Mouse (Mus musculus) MEL (cell line): ENCODE data around the gene Nup93. TPM values are rescaled to one million over a fixed set of nuclear protein-coding genes. Genes with fewer than 3 reads are reported as not detected.

ENCODE experiments used
- DNase-seq: peaks from one replicate; pipeline ENCODE4 v3.0.0; 2011; ENCODE audit warnings: low read depth, low spot score
- H3K27ac ChIP-seq: 2 replicates; pipeline ENCODE4 v1.5.1; 2012; ENCODE audit warnings: low read depth, mild to moderate bottlenecking, control low read depth, low read length, moderate library complexity; ENCODE audit not compliant: control insufficient read depth
- H3K27me3 ChIP-seq, 2 experiments: fragments of 150-350 bp in 1 of 2; sonication (generic) in 1 of 2; 2 replicates each; pipeline ENCODE4 v1.6.1; 2012; ENCODE audit warnings: low read length in 2 of 2, mild to moderate bottlenecking in 2 of 2, improper control_type of control experiment in 1 of 2, moderate library complexity in 1 of 2; ENCODE audit not compliant: insufficient read depth in 2 of 2, control insufficient read depth in 1 of 2
- H3K36me3 ChIP-seq, 2 experiments: 2 replicates each; pipeline ENCODE4 v1.6.1; 2012 to 2014; ENCODE audit warnings: low read length in 2 of 2, improper control_type of control experiment in 1 of 2, inconsistent platforms in 1 of 2, mild to moderate bottlenecking in 1 of 2; ENCODE audit not compliant: insufficient read depth in 2 of 2, control insufficient read depth in 1 of 2
- H3K4me1 ChIP-seq, 2 experiments: fragments of 150-350 bp in 1 of 2; sonication (generic) in 1 of 2; 2 replicates each; pipeline ENCODE4 v1.6.1; 2012; ENCODE audit warnings: low read length in 2 of 2, improper control_type of control experiment in 1 of 2, mild to moderate bottlenecking in 1 of 2; ENCODE audit not compliant: insufficient read depth in 2 of 2, control insufficient read depth in 1 of 2
- H3K4me3 ChIP-seq, 2 experiments: fragments of 150-350 bp in 1 of 2; sonication (generic) in 1 of 2; 2 replicates each; pipeline ENCODE4 v1.5.1; 2012; ENCODE audit warnings: low read depth in 2 of 2, low read length in 2 of 2, mild to moderate bottlenecking in 2 of 2, moderate library complexity in 2 of 2, control low read depth in 1 of 2, improper control_type of control experiment in 1 of 2; ENCODE audit not compliant: control insufficient read depth in 1 of 2, insufficient read depth in 1 of 2
- H3K79me2 ChIP-seq: 2 replicates; pipeline ENCODE4 v1.6.1; 2012; ENCODE audit warnings: mild to moderate bottlenecking, low read length, moderate library complexity; ENCODE audit not compliant: control insufficient read depth, poor library complexity, insufficient read depth
- H3K9ac ChIP-seq: 2 replicates; pipeline ENCODE4 v1.6.1; 2012; ENCODE audit warnings: low read depth, mild to moderate bottlenecking, control low read depth, low read length, moderate library complexity; ENCODE audit not compliant: control insufficient read depth, poor library complexity, severe bottlenecking
- H3K9me3 ChIP-seq: fragments of 150-350 bp; sonication (generic); replicated peaks from 2 replicates; pipeline ENCODE4 v1.6.1; 2012; ENCODE audit warnings: mild to moderate bottlenecking, low read length, improper control_type of control experiment, moderate library complexity; ENCODE audit not compliant: insufficient read depth
- BHLHE40 ChIP-seq: IDR thresholded peaks from 2 replicates; pipeline ENCODE4 v1.6.1; 2012; ENCODE audit warnings: low read depth, mild to moderate bottlenecking, inconsistent platforms, low read length, improper control_type of control experiment, borderline replicate concordance
- CHD2 ChIP-seq: IDR thresholded peaks from 2 replicates; pipeline ENCODE4 v1.6.1; 2011; ENCODE audit warnings: low read length, improper control_type of control experiment
- E2F4 ChIP-seq: IDR thresholded peaks from 2 replicates; pipeline ENCODE4 v1.6.1; 2011; ENCODE audit warnings: low read depth, low read length, improper control_type of control experiment, borderline replicate concordance
- ELF1 ChIP-seq: IDR thresholded peaks from 2 replicates; pipeline ENCODE4 v1.6.1; 2014; ENCODE audit warnings: low read depth, mild to moderate bottlenecking, inconsistent platforms, low read length, improper control_type of control experiment, moderate library complexity
- EP300 ChIP-seq, 2 experiments: IDR thresholded peaks; 2 replicates each; pipeline ENCODE4 v1.6.1; 2011; ENCODE audit warnings: improper control_type of control experiment in 2 of 2, low read length in 2 of 2, low read depth in 1 of 2, mild to moderate bottlenecking in 1 of 2
- GABPA ChIP-seq: IDR thresholded peaks from 2 replicates; pipeline ENCODE4 v1.6.1; 2012; ENCODE audit warnings: low read depth, mild to moderate bottlenecking, inconsistent platforms, low read length, improper control_type of control experiment, moderate library complexity
- MAZ ChIP-seq: IDR thresholded peaks from 2 replicates; pipeline ENCODE4 v1.6.1; 2012; ENCODE audit warnings: low read depth, mild to moderate bottlenecking, inconsistent platforms, low read length, improper control_type of control experiment
- MEF2A ChIP-seq: IDR thresholded peaks from 2 replicates; pipeline ENCODE4 v1.6.1; 2014; ENCODE audit warnings: low read depth, mild to moderate bottlenecking, inconsistent platforms, low read length, improper control_type of control experiment; ENCODE audit not compliant: poor library complexity, insufficient replicate concordance, severe bottlenecking; ENCODE audit errors: extremely low read depth
- MYB ChIP-seq: IDR thresholded peaks from 2 replicates; pipeline ENCODE4 v1.6.1; 2011; ENCODE audit warnings: mild to moderate bottlenecking, low read depth, low read length, improper control_type of control experiment
- MYC ChIP-seq: IDR thresholded peaks from 2 replicates; pipeline ENCODE4 v1.6.1; 2011; ENCODE audit warnings: low read depth, mild to moderate bottlenecking, low read length, improper control_type of control experiment, moderate library complexity
- NELFE ChIP-seq: IDR thresholded peaks from 2 replicates; pipeline ENCODE4 v1.6.1; 2011; ENCODE audit warnings: low read depth, low read length, improper control_type of control experiment
- NRF1 ChIP-seq: IDR thresholded peaks from 2 replicates; pipeline ENCODE4 v1.6.1; 2014; ENCODE audit warnings: low read depth, mild to moderate bottlenecking, inconsistent platforms, low read length, improper control_type of control experiment, moderate library complexity; ENCODE audit not compliant: poor library complexity, insufficient read depth, severe bottlenecking
- POLR2A ChIP-seq, 2 experiments: IDR thresholded peaks; 2 replicates each; pipeline ENCODE4 v1.6.1; 2011 to 2012; ENCODE audit warnings: low read length in 2 of 2, mild to moderate bottlenecking in 2 of 2, control low read depth in 1 of 2, improper control_type of control experiment in 1 of 2, low read depth in 1 of 2, moderate library complexity in 1 of 2; ENCODE audit not compliant: control insufficient read depth in 1 of 2, insufficient read depth in 1 of 2, poor library complexity in 1 of 2
- POLR2AphosphoS5 ChIP-seq: IDR thresholded peaks from 2 replicates; pipeline ENCODE4 v1.6.1; 2012; ENCODE audit warnings: low read depth, borderline replicate concordance, mild to moderate bottlenecking, inconsistent platforms, low read length, moderate library complexity, mixed read lengths
- RAD21 ChIP-seq: IDR thresholded peaks from 2 replicates; pipeline ENCODE4 v1.6.1; 2011; ENCODE audit warnings: mild to moderate bottlenecking, low read depth, low read length, improper control_type of control experiment
- RCOR1 ChIP-seq: IDR thresholded peaks from 2 replicates; pipeline ENCODE4 v1.6.1; 2012; ENCODE audit warnings: low read depth, mild to moderate bottlenecking, inconsistent platforms, low read length, improper control_type of control experiment
- SIN3A ChIP-seq: IDR thresholded peaks from 2 replicates; pipeline ENCODE4 v1.6.1; 2012; ENCODE audit warnings: low read length, improper control_type of control experiment, inconsistent platforms
- SMC3 ChIP-seq: IDR thresholded peaks from 2 replicates; pipeline ENCODE4 v1.6.1; 2011; ENCODE audit warnings: low read depth, low read length, improper control_type of control experiment
- TAL1 ChIP-seq: IDR thresholded peaks from 2 replicates; pipeline ENCODE4 v1.6.1; 2012; ENCODE audit warnings: mild to moderate bottlenecking, inconsistent platforms, low read length, moderate library complexity, mixed read lengths
- TBP ChIP-seq: IDR thresholded peaks from 2 replicates; pipeline ENCODE4 v1.8.0; 2011; ENCODE audit warnings: low read depth, low read length, improper control_type of control experiment
- TCF12 ChIP-seq: IDR thresholded peaks from 2 replicates; pipeline ENCODE4 v1.6.1; 2014; ENCODE audit warnings: low read depth, mild to moderate bottlenecking, inconsistent platforms, low read length, improper control_type of control experiment, moderate library complexity
- UBTF ChIP-seq: IDR thresholded peaks from 2 replicates; pipeline ENCODE4 v1.6.1; 2012; ENCODE audit warnings: low read depth, mild to moderate bottlenecking, inconsistent platforms, low read length, improper control_type of control experiment, moderate library complexity, borderline replicate concordance; ENCODE audit not compliant: insufficient read depth
- USF2 ChIP-seq, 2 experiments: IDR thresholded peaks; 2 replicates each; pipeline ENCODE4 v1.6.1; 2011 to 2012; ENCODE audit warnings: improper control_type of control experiment in 2 of 2, low read length in 2 of 2, borderline replicate concordance in 1 of 2, inconsistent platforms in 1 of 2, low read depth in 1 of 2, mild to moderate bottlenecking in 1 of 2; ENCODE audit not compliant: insufficient read depth in 1 of 2
- ZC3H11A ChIP-seq: IDR thresholded peaks from 2 replicates; pipeline ENCODE4 v1.6.1; 2012; ENCODE audit warnings: low read depth, mild to moderate bottlenecking, inconsistent platforms, low read length, improper control_type of control experiment
- ZKSCAN1 ChIP-seq: IDR thresholded peaks from 2 replicates; pipeline ENCODE4 v1.6.1; 2012; ENCODE audit warnings: low read depth, mild to moderate bottlenecking, inconsistent platforms, low read length, improper control_type of control experiment, moderate library complexity
- polyA plus RNA-seq, 2 experiments: library from polyadenylated mRNA; stranded (reverse) in 1 of 2; unstranded in 1 of 2; fragments of >175 nt in 1 of 2; fragments of >200 nt in 1 of 2; gene quantifications; 2 replicates each; pipeline versions ENCODE4 v1.2.1 to v1.2.4; 2012; ENCODE audit warnings: low replicate concordance in 2 of 2, low read depth in 1 of 2; ENCODE audit not compliant: insufficient read length in 2 of 2, insufficient read depth in 1 of 2, missing spikeins in 1 of 2
- total RNA-seq: library from RNA; depleted of rRNA; stranded (reverse); fragments of 300-350 nt; gene quantifications from 2 replicates; pipeline ENCODE4 v1.2.3, GENCODE M21; 2012

The Nup93 gene
- total and polyA plus RNA-seq, 3 experiments: 71.6 to 292 (median 110) TPM

DNA sequence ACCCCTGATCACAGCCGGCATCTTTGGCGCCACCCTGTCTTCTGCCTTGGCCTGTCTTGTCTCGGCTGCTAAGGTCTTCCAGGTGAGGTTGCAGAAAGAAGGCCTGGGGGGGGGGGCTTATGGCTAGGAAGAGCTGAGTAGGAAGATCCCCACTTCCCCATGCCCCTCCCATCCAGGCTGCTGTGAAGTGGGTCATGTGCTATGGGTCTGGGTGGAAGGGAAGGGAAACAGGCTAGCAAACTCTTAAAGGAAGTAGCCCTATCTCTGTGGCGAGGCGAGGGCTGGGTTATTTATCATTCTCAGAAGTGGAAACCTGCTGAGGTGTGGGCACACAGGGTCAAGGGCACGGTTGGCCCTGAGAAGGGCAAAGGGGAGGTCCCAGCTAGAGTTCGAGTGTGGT lies 126.4 kb downstream of the Nup93 start:
- Histone ChIP-seq H3K79me2 (no peaks in the 10 kb centered on the region), H3K27ac (no peak overlapping the region), H3K9ac (no peak overlapping the region), H3K9me3 (no peaks in the 10 kb centered on the region), H3K36me3 (no peaks in the 10 kb centered on the region), H3K27me3 (no peaks in the 10 kb centered on the region; a peak in 1 of 4 replicates)
- TF ChIP-seq TCF12 (no peak), GABPA (no peak), ZC3H11A (no peak), POLR2AphosphoS5 (no peak), MEF2A (no peak), NRF1 (no peak), SIN3A (no peak), MYB (no peak), MYC (no peak), UBTF (no peak), NELFE (no peak)
- TF ChIP-seq, all 39 proteins: peak for 0
- H3K4me3 ChIP-seq: no peak overlapping the region
- no peaks in the 10 kb centered on the region for H3K4me1 ChIP-seq
- no peak for DNase-seq

DNA sequence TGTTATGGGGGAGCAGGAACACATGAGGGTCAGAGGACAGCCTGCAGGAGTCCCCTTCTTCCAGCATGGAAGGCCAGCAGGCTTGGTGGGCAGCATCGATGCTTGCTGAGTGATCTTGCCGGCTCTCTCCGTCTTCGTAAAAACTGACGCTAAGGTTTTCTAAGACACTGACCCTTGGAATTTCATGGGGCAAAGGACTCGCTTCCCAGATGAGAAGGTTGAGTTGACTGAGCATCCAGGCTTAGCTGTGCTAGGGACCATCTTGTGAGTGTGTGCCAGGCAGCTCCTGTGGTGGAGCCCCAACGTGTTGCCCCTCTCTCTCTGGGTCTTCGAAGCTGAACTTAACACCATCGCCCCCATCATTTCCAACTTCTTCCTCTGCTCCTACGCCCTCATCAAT lies 128.3 kb downstream of the Nup93 start:
- no peaks in the 10 kb centered on the region for H3K4me1 ChIP-seq
- no peaks in the 10 kb centered on the region for H3K79me2 ChIP-seq
- no peak overlapping the region for H3K4me3 ChIP-seq
- no peak overlapping the region for H3K9ac ChIP-seq
- TF ChIP-seq TBP: no peak
- no peak for TF ChIP-seq USF2 (IDR thresholded peaks at IDR 0.05; ENCODE audit: borderline replicate concordance in 1 of 2, insufficient read depth in 1 of 2, low read depth in 1 of 2, low read length in 2 of 2)
- no peak for TF ChIP-seq EP300 (IDR thresholded peaks at IDR 0.05; ENCODE audit: low read depth in 1 of 2, low read length in 2 of 2)
- no peak for TF ChIP-seq TCF12
- no peak for TF ChIP-seq TAL1
- no peak for TF ChIP-seq SIN3A
- no peak for TF ChIP-seq E2F4
- TF ChIP-seq ZC3H11A: no peak
- no peak for TF ChIP-seq MYC
- no peak for TF ChIP-seq RCOR1
- TF ChIP-seq GABPA: no peak
- TF ChIP-seq ZKSCAN1: no peak
- no peak for TF ChIP-seq CHD2
- no peak for TF ChIP-seq RAD21
- no peak for TF ChIP-seq BHLHE40
- no peak for TF ChIP-seq ELF1
- TF ChIP-seq POLR2A (IDR thresholded peaks at IDR 0.05; ENCODE audit: control insufficient read depth in 1 of 2, insufficient read depth in 1 of 2, low read depth in 1 of 2, low read length in 2 of 2, poor library complexity in 1 of 2): no peak
- TF ChIP-seq MAZ: no peak
- no peak for TF ChIP-seq UBTF
- TF ChIP-seq SMC3: no peak
- no peak overlapping the region for H3K27ac ChIP-seq
- H3K36me3 ChIP-seq: no peaks in the 10 kb centered on the region
- DNase-seq: no peak
- no peaks in the 10 kb centered on the region for H3K27me3 ChIP-seq
- H3K9me3 ChIP-seq: no peaks in the 10 kb centered on the region
